Mouse (Mus musculus): ENCODE data around the gene Prss33. TPM values are rescaled to one million over a fixed set of nuclear protein-coding genes. Genes with fewer than 3 reads are reported as not detected.

The Prss33 gene
- total RNA-seq, 1 experiment from 2014 or later = 0.65 TPM

GRCm38 (mm10) chr17:23841145-23841544 lies 5.3 kb upstream of the Prss33 start:
- ATAC-seq (replicated peaks in 1 of 2; ENCODE audit: insufficient read depth in 1 of 2, low FRiP score in 2 of 2, low TSS enrichment in 1 of 2, low read depth in 1 of 2, poor library complexity in 2 of 2, severe bottlenecking in 2 of 2) = peak; percentile 59 to 63

- no peak for ATAC-seq (replicated peaks in 1 of 2; ENCODE audit: insufficient read depth in 1 of 2, low FRiP score in 2 of 2, low TSS enrichment in 1 of 2, low read depth in 1 of 2, poor library complexity in 2 of 2, severe bottlenecking in 2 of 2)
Observed at GRCm38 (mm10) chr17:23831201-23831600, 4.7 kb downstream of the Prss33 start.

DNA sequence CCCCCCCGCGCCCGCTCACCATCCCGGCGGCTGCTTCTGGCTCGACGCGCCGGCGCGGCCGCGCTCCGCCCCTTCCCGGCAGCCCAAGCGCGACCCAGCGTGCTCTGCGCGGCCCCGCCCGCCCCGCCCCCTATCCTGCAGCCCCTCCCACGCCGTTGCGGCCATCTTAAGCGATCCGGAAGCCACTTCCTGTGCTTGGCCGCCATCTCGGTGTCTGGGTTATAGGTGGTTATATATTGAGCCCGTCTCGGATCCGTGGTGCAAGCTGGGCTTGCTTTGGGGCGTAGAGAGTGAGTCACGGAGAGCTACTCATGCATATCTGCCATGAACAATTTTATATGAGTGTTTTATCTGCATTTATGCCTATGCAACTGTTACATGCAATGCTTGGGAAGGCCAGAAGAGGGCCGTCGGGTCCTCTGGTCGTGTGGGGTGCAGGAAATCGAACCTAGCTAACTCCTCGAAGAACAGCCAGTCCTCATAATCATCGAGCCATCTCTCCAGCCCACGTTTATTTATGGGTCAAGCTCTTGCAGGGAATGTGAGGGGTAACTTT lies 6.7 kb downstream of the Prss33 start, which contains the start of gene Elob:
Gene Elob (minus strand): TSS at position 73 of the 556 bp plus-strand sequence.
- ATAC-seq (replicated peaks in 1 of 2; ENCODE audit: insufficient read depth in 1 of 2, low FRiP score in 2 of 2, low TSS enrichment in 1 of 2, low read depth in 1 of 2, poor library complexity in 2 of 2, severe bottlenecking in 2 of 2) = peak; percentile 83 to 84

DNA sequence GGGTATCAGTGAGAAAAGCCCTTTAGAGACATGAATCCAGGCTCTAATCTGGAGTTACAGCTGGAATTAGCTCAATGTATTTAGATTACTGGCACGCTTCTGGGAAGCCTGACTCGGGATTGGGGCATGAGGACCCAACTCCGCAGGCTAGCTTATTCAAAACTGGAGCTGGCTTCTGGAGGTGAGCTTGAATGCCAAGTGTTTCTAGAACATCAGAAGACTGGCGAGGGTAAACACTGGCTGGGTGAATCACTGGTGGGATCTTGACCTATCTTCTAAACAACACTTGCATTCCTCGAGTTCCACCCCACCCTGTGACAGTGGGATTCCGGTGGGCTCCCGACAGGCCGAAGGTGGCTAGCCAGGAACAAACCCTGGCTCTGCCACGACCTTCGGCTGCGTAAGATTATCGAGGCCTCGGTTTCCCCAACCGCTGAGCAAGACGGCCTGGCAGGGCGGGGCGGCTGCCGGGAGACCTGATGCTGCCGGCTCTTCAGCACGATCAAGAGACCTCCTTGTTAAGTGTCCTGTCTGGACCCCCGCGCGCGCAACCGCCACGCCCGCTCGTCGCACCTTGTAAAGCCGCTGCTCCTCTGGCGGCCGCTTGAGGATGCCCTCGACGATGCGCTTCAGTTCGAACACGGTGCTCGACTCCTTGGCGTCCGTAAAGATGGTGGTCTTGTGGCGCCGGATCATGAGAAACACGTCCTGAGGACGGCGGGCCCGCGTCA lies 7.4 kb downstream of the Prss33 start:
- peak in 1 of 2 experiments; percentile 9; a peak in 1 of 4 replicates for ATAC-seq (replicated peaks in 1 of 2; ENCODE audit: insufficient read depth in 1 of 2, low FRiP score in 2 of 2, low TSS enrichment in 1 of 2, low read depth in 1 of 2, poor library complexity in 2 of 2, severe bottlenecking in 2 of 2)

- ATAC-seq (replicated peaks in 1 of 2; ENCODE audit: insufficient read depth in 1 of 2, low FRiP score in 2 of 2, low TSS enrichment in 1 of 2, low read depth in 1 of 2, poor library complexity in 2 of 2, severe bottlenecking in 2 of 2) = no peak
Observed at GRCm38 (mm10) chr17:23825591-23825990, 10.3 kb downstream of the Prss33 start.

DNA sequence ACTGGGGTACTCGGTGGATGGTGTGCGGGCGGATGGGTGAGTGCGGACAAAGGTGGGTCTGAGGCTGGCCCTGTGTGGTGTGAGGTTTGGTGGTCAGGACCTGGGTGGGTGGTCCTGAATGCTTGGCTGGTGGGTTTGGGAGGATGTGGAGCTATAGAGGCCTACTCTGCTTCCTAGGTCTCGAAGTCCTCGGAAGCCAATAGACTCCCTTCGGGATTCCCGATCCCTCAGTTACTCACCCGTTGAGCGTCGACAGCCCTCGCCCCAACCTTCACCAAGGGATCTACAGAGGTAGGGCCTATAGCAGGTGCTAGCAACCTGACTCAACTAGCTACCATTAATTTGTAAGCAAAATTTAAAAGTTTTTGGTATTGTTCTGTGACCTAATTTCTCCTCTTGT lies 12.2 kb downstream of the Prss33 start:
- no peak for ATAC-seq (replicated peaks in 1 of 2; ENCODE audit: insufficient read depth in 1 of 2, low FRiP score in 2 of 2, low TSS enrichment in 1 of 2, low read depth in 1 of 2, poor library complexity in 2 of 2, severe bottlenecking in 2 of 2)

DNA sequence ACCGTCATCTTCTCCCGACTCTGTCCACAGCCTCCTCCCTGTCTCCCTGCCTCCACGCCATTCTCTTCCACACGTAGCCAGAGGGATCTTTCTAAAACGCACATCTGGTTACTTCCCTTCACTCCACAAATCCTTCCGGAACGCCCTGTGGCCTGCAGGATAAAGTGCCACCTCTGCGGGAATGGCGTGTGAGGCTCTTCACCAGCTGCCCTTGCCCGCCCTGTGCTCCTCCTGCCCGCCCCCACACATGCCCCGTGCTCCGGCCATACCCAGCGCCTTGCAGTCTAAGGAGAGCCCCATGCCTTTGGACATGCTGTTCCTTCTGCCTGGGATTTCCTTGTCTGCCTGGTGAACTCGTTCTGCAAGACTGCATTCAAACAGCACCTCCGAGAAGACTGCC lies 12.8 kb downstream of the Prss33 start:
- no peak for ATAC-seq (replicated peaks in 1 of 2; ENCODE audit: insufficient read depth in 1 of 2, low FRiP score in 2 of 2, low TSS enrichment in 1 of 2, low read depth in 1 of 2, poor library complexity in 2 of 2, severe bottlenecking in 2 of 2)

GRCm38 (mm10) chr17:23822094-23822493 lies 13.8 kb downstream of the Prss33 start:
- no peak for ATAC-seq (replicated peaks in 1 of 2; ENCODE audit: insufficient read depth in 1 of 2, low FRiP score in 2 of 2, low TSS enrichment in 1 of 2, low read depth in 1 of 2, poor library complexity in 2 of 2, severe bottlenecking in 2 of 2)

- no peak for ATAC-seq (replicated peaks in 1 of 2; ENCODE audit: insufficient read depth in 1 of 2, low FRiP score in 2 of 2, low TSS enrichment in 1 of 2, low read depth in 1 of 2, poor library complexity in 2 of 2, severe bottlenecking in 2 of 2)
Observed at GRCm38 (mm10) chr17:23820731-23821130, 15.1 kb downstream of the Prss33 start.

- no peak for ATAC-seq (replicated peaks in 1 of 2; ENCODE audit: insufficient read depth in 1 of 2, low FRiP score in 2 of 2, low TSS enrichment in 1 of 2, low read depth in 1 of 2, poor library complexity in 2 of 2, severe bottlenecking in 2 of 2)
Observed at GRCm38 (mm10) chr17:23819235-23819634, 16.6 kb downstream of the Prss33 start.

- no peak for ATAC-seq (replicated peaks in 1 of 2; ENCODE audit: insufficient read depth in 1 of 2, low FRiP score in 2 of 2, low TSS enrichment in 1 of 2, low read depth in 1 of 2, poor library complexity in 2 of 2, severe bottlenecking in 2 of 2)
Observed at GRCm38 (mm10) chr17:23818579-23818978, 17.3 kb downstream of the Prss33 start.

DNA sequence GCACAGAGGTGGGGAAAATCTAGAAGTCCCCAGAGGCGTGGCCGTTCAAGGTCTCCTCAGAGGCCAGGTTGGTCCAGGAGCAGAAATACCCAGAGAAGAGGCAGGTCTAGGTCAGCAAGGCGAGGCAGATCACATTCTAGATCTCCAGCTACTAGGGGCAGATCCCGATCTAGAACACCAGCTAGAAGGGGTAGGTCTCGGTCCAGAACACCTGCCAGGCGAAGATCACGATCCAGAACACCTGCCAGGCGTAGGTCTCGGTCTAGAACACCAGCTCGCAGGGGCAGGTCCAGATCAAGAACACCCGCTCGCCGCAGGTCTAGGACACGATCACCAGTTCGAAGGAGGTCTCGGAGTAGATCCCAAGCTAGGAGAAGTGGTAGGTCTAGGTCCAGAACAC lies 20.2 kb downstream of the Prss33 start:
- no peak for ATAC-seq (replicated peaks in 1 of 2; ENCODE audit: insufficient read depth in 1 of 2, low FRiP score in 2 of 2, low TSS enrichment in 1 of 2, low read depth in 1 of 2, poor library complexity in 2 of 2, severe bottlenecking in 2 of 2)

DNA sequence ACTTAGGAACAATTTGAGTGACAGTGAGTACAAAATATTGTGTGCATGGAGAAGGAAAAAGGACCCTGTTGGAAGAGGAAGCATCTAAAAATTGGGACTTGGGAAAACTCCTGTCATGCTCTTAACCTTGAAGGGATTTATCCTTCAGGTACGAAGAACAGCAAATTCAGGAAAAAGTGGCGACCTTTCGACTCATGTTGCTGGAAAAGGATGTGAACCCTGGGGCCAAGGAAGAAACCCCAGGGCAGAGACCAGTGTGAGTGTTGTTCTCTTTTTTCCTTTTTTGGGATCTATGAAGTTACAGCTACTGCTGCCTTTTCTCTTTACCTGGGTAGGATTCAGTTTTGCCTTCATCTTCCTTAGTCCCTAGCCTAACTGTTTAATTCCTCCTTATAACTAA lies 27.9 kb downstream of the Prss33 start:
- ATAC-seq (replicated peaks in 1 of 2; ENCODE audit: insufficient read depth in 1 of 2, low FRiP score in 2 of 2, low TSS enrichment in 1 of 2, low read depth in 1 of 2, poor library complexity in 2 of 2, severe bottlenecking in 2 of 2) = no peak

DNA sequence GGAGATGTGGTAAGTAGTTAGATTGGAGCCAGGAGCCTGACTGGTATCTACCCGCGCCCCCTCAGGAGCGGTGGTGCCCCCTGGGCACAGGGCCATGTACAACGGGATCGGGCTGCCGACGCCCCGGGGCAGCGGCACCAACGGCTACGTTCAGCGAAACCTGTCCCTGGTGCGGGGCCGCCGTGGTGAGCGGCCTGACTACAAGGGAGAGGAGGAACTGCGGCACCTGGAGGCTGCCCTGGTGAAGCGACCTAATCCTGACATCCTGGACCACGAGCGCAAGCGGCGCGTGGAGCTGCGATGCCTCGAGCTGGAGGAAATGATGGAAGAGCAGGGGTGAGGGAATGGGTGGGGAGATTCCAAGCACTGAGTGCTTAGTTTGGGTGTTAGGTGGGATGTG lies 29.0 kb downstream of the Prss33 start:
- ATAC-seq (replicated peaks in 1 of 2; ENCODE audit: insufficient read depth in 1 of 2, low FRiP score in 2 of 2, low TSS enrichment in 1 of 2, low read depth in 1 of 2, poor library complexity in 2 of 2, severe bottlenecking in 2 of 2) = no peak

- no peak; a peak in 1 of 4 replicates for ATAC-seq (replicated peaks in 1 of 2; ENCODE audit: insufficient read depth in 1 of 2, low FRiP score in 2 of 2, low TSS enrichment in 1 of 2, low read depth in 1 of 2, poor library complexity in 2 of 2, severe bottlenecking in 2 of 2)
Observed at GRCm38 (mm10) chr17:23804426-23805085, 31.3 kb downstream of the Prss33 start.

- ATAC-seq (replicated peaks in 1 of 2; ENCODE audit: insufficient read depth in 1 of 2, low FRiP score in 2 of 2, low TSS enrichment in 1 of 2, low read depth in 1 of 2, poor library complexity in 2 of 2, severe bottlenecking in 2 of 2) = peak in 1 of 2 experiments; percentile 12; a peak in 1 of 4 replicates
Observed at GRCm38 (mm10) chr17:23803366-23804041, 32.4 kb downstream of the Prss33 start.

GRCm38 (mm10) chr17:23802746-23803365 lies 33.0 kb downstream of the Prss33 start:
- ATAC-seq (replicated peaks in 1 of 2; ENCODE audit: insufficient read depth in 1 of 2, low FRiP score in 2 of 2, low TSS enrichment in 1 of 2, low read depth in 1 of 2, poor library complexity in 2 of 2, severe bottlenecking in 2 of 2) = peak; percentile 94 to 96

All from hematopoietic stem cell, adult 5-6 weeks (primary cell).